Mouse (Mus musculus): Measurements from ENCODE around the gene Ccs. TPM values are rescaled to one million over a fixed set of nuclear protein-coding genes. Genes with fewer than 3 reads are reported as not detected.
A peak's percentile ranks its signal among the peaks of the same experiment; 100 is the strongest.
"Not testable (repeated sequence)": the region's sequence is repeated elsewhere in the genome, so short reads cannot be mapped to it uniquely, and the experiment has no call there.

Gene Ccs
- polyA plus RNA-seq, 1 experiment from 2014 or later = 39.6 TPM

DNA sequence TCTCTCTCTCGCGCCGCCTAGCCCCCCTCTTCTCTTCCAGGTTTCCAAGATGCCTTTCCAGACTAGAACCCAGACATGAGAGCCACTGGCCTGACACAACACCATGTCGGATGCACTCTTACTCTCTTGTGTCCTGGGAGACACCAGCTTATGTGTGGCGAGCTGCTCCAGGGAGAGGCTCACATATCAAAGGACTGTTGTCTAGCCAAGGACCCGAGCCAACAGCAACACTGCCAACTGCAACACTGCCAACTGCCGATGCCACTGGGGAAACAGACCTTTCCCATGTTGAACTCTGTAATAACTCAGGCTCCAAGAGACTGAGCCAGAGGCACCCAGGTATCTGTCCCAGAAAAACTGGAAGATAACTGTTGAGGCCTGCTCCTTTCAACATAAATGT is 10.0 kb downstream of the Ccs start:
- H3K27me3 ChIP-seq = no peaks in the 10 kb centered on the region
- no peak overlapping the region for H3K4me2 ChIP-seq (replicated peaks)
- WGBS = 51% methylated on average over 7 of the region's 7 CpGs
- no peak overlapping the region for H3K4me3 ChIP-seq
- H3K9ac ChIP-seq (replicated peaks) = no peak overlapping the region
- no peak for ATAC-seq (replicated peaks)
- H3K9me3 ChIP-seq = no peaks in the 10 kb centered on the region
- 0 out of 2 replicates have a peak, but pooled peaks cover 4% of the 10 kb centered on the region for H3K4me1 ChIP-seq
- H3K36me3 ChIP-seq = peaks cover 12% of the 10 kb centered on the region
- no peak overlapping the region for H3K27ac ChIP-seq (replicated peaks)

DNA sequence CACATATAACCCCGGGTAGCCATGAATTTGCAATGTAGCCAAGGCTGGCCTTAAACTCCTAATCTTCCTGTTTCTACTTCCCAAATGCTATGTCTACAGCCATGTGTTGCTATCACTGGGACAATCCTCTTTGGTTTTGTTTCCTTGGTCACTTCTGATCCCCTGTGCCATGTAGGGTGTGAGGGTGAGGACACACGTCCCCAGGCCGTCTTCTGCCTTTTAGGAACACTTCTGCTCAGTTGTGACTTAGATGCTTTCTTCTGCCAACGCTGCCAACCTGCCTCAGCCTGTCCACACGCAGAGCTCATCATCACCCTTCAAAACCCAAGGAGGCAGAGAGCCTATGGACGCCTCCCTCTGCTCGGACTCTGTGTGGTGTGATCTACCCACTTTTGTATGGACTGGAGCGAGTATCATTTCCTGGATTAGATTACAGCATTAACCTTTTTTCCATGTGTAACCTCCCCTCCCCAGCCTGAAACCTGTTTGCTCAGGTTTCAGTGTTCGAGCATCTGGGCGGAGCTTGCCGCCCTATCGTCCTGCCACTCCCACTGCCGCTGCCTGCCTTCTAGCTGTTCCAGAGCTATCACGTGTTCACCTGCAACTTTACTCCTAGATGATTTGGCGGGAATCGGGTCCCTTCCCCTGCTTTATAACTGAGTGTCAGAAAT is 10.6 kb downstream of the Ccs start:
- ATAC-seq (replicated peaks) = no peak
- 65% methylated on average over 16 of the region's 16 CpGs for WGBS

DNA sequence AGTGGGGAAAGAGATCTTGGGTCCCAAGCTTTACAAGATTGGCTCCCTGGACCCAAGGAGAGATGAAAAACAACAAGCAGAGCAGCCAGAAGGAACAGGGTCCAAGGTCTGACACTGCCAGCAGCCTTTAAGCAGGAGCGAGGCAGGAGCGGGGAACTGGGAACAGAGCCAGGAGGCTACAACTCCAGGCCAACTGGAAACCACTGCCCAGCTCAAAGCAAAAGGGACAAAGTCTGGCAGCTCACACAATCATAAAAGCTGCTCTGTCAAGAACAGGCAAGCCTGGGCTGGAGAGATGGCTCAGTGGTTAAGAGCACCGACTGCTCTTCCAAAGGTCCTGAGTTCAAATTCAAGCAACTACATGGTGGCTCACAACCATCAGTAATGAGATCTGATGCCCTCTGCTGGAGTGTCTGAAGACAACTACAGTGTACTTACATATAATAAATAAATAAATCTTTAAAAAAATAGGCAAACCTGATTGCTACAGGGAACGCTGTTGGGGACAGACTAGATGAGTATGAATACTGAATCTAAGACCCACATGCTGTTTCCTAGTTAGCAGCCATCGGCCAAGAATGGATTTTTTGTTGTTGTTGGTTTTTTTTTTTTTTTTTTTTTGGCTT is 18.3 kb downstream of the Ccs start:
- Histone ChIP-seq H3K4me3 (no peak overlapping the region), H3K36me3 (peaks cover 12% of the 10 kb centered on the region), H3K4me1 (no peaks in the 10 kb centered on the region), H3K4me2 (replicated peaks) (no peak overlapping the region), H3K27me3 (no peaks in the 10 kb centered on the region), H3K9me3 (no peaks in the 10 kb centered on the region), H3K9ac (replicated peaks) (no peak overlapping the region), H3K27ac (replicated peaks) (no peak overlapping the region)
- WGBS = 60% methylated on average over 5 of the region's 5 CpGs
- ATAC-seq (replicated peaks) = peak; percentile 67; the same call in 1 of the 2 replicates

More for the DNA sequence above, 10.6 kb downstream of the Ccs start:
- Histone ChIP-seq H3K36me3 (peaks cover 12% of the 10 kb centered on the region), H3K4me1 (0 out of 2 replicates have a peak, but pooled peaks cover 4% of the 10 kb centered on the region), H3K9ac (replicated peaks) (no peak overlapping the region), H3K4me2 (replicated peaks) (no peak overlapping the region), H3K9me3 (no peaks in the 10 kb centered on the region), H3K27me3 (no peaks in the 10 kb centered on the region), H3K4me3 (no peak overlapping the region), H3K27ac (replicated peaks) (no peak overlapping the region)

DNA sequence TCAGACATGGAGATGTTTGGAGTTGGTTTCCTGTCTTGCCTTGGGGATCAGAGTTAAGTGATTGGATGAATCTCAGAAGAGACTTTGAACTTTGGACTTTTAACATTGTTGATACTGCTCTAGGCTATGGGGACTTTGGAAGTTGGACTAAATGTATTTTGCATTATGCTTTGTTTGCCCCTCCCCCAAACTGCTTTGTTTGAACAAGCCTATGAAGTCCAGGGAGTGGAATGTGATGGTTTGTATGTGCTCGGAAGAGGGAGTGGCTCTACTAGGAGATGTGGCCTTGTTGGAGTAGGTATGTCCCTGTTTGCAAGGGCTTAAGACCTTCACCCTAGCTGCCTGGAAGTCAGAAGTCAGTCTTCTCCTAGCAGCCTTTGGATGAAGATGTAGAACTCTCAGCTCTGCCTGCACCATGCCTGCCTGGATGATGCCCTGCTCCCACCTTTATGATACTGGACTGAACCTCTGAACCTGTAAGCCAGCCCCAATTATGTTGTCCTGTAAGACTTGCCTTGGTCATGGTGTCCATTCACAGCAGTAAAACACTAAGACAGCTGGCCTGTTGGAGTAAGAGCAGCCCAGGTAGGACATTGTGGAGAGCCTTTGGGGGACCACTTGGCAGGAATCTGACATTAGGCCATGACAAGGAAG is 21.8 kb downstream of the Ccs start:
- Histone ChIP-seq H3K4me3 (no peak overlapping the region), H3K4me2 (replicated peaks) (no peak overlapping the region), H3K9ac (replicated peaks) (no peak overlapping the region), H3K27ac (replicated peaks) (no peak overlapping the region), H3K4me1 (peaks cover under 1% of the 10 kb centered on the region), H3K27me3 (no peaks in the 10 kb centered on the region), H3K36me3 (no peaks in the 10 kb centered on the region), H3K9me3 (no peaks in the 10 kb centered on the region)
- ATAC-seq (replicated peaks) = no peak
- WGBS = 74% methylated on average over 1 of the region's 1 CpGs

DNA sequence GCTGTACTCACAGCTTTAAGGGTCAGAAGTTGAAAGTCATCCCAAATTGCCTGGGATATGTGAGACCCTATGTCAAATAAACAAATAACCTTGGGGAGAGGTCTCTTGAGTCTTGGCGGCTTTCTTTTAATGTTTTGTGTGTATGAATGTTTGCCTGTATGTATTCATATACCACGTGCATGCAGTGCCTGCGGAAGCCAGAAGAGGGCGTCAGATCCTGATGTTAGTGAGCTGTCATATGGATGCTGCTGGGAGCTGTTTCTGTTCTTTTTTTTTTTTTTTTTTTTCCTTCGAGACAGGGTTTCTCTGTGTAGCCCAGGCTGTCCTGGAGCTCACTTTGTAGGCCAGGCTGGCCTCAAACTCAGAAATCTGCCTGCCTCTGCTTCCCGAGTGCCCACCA is 26.1 kb downstream of the Ccs start:
- Histone ChIP-seq H3K9ac (replicated peaks) (no peak overlapping the region), H3K27ac (replicated peaks) (no peak overlapping the region), H3K27me3 (no peaks in the 10 kb centered on the region), H3K4me3 (no peak overlapping the region), H3K4me1 (peaks cover 28% of the 10 kb centered on the region), H3K4me2 (replicated peaks) (no peak overlapping the region), H3K9me3 (no peaks in the 10 kb centered on the region), H3K36me3 (no peaks in the 10 kb centered on the region)
- no peak for ATAC-seq (replicated peaks)
- 83% methylated on average over 6 of the region's 6 CpGs for WGBS

DNA sequence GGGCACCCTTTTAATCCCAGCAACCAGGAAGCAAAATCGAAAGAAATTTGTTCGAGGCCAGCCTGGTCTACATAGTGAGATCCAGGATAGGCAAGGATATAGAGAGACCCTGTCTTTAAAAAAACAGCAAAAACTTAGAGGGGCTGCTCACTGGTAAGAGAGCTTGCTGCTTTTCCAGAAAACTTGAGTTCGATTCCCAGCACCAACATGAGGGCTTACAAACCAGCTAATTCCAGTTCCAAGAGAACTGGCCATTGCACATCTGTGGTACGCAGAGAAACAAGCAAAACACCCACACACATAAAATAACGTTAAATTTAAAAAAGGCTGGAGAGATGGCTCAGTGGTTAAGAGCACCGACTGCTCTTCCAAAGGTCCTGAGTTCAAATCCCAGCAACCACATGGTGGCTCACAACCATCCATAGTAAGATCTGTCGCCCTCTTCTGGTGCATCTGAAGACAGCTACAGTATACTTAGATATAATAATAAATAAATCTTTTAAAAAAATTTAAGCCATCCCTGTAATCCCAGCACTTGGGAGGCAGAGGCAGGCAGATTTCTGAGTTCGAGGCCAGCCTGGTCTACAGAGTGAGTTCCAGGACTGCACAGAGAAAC is 26.7 kb downstream of the Ccs start:
- peaks cover 32% of the 10 kb centered on the region for H3K4me1 ChIP-seq
- H3K27me3 ChIP-seq; ATAC-seq (replicated peaks); H3K9me3 ChIP-seq; H3K36me3 ChIP-seq: not testable (repeated sequence)
- peak overlapping the region; percentile 90 for H3K9ac ChIP-seq (replicated peaks)
- peak overlapping the region; percentile 97 for H3K4me3 ChIP-seq
- H3K4me2 ChIP-seq (replicated peaks) = peak overlapping the region; percentile 87
- 82% methylated on average over 8 of the region's 8 CpGs for WGBS
- peak overlapping the region; percentile 96 for H3K27ac ChIP-seq (replicated peaks)

DNA sequence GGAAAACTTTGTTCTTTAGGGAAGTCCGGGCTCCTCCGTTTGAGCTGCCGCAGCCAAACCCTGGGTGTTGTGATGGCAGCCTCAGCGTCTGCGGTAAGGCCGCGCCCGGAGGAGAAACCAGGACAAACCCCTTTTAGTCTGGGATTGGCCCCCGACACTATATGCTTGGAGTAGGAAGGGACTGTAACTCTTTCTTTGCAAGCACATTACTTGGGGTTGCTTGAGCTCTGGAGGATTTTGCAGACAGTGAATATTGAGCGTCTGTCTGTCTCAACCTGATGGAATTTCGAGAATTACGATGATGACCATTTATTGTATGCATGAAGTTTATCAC is 27.3 kb downstream of the Ccs start:
- Histone ChIP-seq H3K4me2 (replicated peaks) (peak overlapping the region; percentile 87), H3K4me3 (peak overlapping the region; percentile 97), H3K4me1 (peaks cover 32% of the 10 kb centered on the region), H3K27me3 (no peaks in the 10 kb centered on the region), H3K36me3 (no peaks in the 10 kb centered on the region), H3K9ac (replicated peaks) (peak overlapping the region; percentile 90), H3K9me3 (no peaks in the 10 kb centered on the region), H3K27ac (replicated peaks) (peak overlapping the region; percentile 96)
- ATAC-seq (replicated peaks) = peak; percentile 44; the same call in 1 of the 2 replicates
- WGBS = 5% methylated on average over 12 of the region's 12 CpGs

DNA sequence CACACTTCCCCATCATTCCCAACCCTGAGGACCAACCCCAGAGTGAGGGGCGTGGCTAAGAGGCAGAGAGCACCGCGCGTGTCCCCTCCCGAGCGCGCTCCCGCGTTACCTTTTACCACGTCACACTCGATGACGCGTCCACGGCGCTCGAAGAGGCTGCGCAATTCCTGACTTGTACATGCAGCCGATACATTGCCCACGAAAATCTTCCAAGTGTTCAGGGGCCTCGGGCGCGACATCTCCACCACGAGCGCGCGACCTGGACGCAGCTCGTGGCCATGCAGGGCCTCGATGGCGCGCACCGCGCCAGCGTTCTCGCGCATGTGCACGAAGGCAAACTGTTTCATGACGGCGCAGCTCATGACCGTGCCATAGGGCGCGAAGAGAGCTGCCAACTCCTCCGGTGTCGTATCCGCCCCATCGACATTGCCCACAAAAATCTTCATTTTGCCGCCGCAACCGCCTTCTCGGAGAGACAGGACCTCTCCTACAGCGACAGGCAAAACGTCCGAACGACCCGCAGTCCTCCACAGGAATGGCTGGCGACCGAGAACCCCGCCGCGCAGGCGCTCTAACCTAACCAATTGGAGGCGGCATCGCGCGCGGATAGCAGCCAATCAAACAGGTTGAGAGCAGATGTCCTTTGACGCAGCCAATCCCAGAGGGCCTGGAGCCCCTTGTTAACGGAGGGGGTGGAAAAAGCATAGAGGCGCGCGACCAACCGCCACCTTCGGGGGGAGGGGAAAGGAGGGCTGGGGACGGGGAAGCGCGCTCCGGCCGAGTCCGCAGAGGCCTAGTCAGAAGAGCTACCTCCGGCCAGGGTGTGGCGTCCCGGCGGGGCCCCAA is 27.8 kb downstream of the Ccs start, which contains the start of the genes Gm21992 and Rbm14:
Gm21992 (minus strand) TSS at position 550 of the 846 bp plus-strand sequence.
Rbm14 (minus strand) TSS at position 572 of the 846 bp plus-strand sequence.
- under 1% methylated on average over 83 of the region's 83 CpGs for WGBS
- Histone ChIP-seq H3K4me3 (peak within 1 kb of the TSS; percentile 97), H3K27ac (replicated peaks) (peak within 1 kb of the TSS; percentile 96), H3K36me3 (0 out of 2 replicates have a peak, but pooled peaks cover 3% of the 10 kb centered on the region), H3K9me3 (no peaks in the 10 kb centered on the region), H3K27me3 (no peaks in the 10 kb centered on the region), H3K9ac (replicated peaks) (peak within 1 kb of the TSS; percentile 90), H3K4me2 (replicated peaks) (peak within 1 kb of the TSS; percentile 87), H3K4me1 (peaks cover 32% of the 10 kb centered on the region)
- peak; percentile 99 for ATAC-seq (replicated peaks)

DNA sequence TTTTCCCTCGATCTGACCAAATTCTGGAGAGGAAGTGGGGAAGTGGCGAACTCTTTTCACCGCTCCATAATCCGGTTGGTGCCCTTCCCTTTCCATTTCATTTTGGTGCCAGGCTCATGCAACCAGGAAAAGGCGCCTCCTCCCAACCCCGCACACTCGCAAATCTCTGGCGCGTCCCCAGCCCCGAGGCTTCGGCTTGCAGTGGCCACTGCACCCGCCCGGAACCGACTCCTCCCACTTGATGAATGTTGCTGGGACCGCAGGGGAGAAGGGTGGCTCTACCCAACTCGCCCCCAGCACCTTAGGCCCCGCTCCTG is 28.4 kb downstream of the Ccs start:
- peaks cover 32% of the 10 kb centered on the region for H3K4me1 ChIP-seq
- ATAC-seq (replicated peaks) = no peak
- WGBS = 0% methylated on average over 16 of the region's 17 CpGs

DNA sequence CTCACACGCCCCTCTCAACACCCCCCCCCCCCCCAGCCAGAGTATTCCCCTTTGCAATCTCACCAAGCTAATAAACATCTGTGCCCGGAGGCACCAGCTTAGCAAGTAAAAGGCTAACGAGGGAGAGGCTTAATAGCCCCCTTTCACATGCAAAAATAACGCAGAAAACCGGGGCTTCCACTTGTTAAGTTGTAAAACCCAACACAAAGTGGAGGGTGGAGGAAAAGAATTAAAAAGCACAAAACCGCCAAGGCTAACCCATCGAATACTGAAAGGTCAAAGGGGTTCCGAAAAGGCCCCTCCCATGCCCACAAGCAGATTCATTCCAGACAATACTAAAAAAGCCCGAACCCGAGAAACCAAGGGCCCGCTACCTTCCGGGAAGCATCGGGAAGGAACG is 28.8 kb downstream of the Ccs start:
- H3K4me2 ChIP-seq (replicated peaks) = peak overlapping the region; percentile 87
- peak overlapping the region; percentile 97 for H3K4me3 ChIP-seq
- H3K36me3 ChIP-seq = 0 out of 2 replicates have a peak, but pooled peaks cover 3% of the 10 kb centered on the region
- peak overlapping the region; percentile 64 for H3K9ac ChIP-seq (replicated peaks)
- H3K9me3 ChIP-seq = no peaks in the 10 kb centered on the region
- peak overlapping the region; percentile 96 for H3K27ac ChIP-seq (replicated peaks)
- no peak for ATAC-seq (replicated peaks)
- peaks cover 32% of the 10 kb centered on the region for H3K4me1 ChIP-seq
- WGBS = under 1% methylated on average over 14 of the region's 14 CpGs
- H3K27me3 ChIP-seq = no peaks in the 10 kb centered on the region

More for the DNA sequence above, 28.4 kb downstream of the Ccs start:
- Histone ChIP-seq H3K36me3 (0 out of 2 replicates have a peak, but pooled peaks cover 3% of the 10 kb centered on the region), H3K4me2 (replicated peaks) (peak overlapping the region; percentile 87), H3K27ac (replicated peaks) (peak overlapping the region; percentile 96), H3K4me3 (peak overlapping the region; percentile 97), H3K27me3 (no peaks in the 10 kb centered on the region), H3K9me3 (no peaks in the 10 kb centered on the region), H3K9ac (replicated peaks) (peak overlapping the region; percentile 64)

DNA sequence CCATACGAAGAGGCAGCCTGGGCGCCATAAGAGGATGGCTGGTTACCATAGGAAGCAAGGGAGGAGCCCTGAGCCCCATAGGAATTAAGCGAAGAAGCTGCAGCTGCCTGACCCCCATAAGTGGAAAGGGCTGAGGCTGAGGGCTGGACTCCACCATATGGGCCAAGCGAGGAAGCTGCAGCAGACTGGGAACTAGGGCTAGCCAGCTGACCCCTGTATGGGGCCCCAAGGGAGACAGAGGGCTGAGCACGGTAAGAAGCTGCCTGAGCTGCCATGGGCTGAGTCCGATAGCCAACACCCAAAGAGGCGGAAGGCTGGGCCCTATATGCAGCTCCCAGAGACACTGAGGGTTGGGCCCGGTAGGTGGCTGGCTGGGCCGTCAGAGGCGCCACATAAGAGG is 35.8 kb downstream of the Ccs start:
- H3K27ac ChIP-seq (replicated peaks) = no peak overlapping the region
- H3K9me3 ChIP-seq = no peaks in the 10 kb centered on the region
- ATAC-seq (replicated peaks) = 0 out of 2 replicates have a peak, but pooled peaks have one; percentile 16
- H3K4me2 ChIP-seq (replicated peaks) = no peak overlapping the region
- peaks cover 49% of the 10 kb centered on the region for H3K36me3 ChIP-seq
- H3K9ac ChIP-seq (replicated peaks) = no peak overlapping the region
- 86% methylated on average over 10 of the region's 10 CpGs for WGBS
- H3K4me1 ChIP-seq = peaks cover 7% of the 10 kb centered on the region
- no peaks in the 10 kb centered on the region for H3K27me3 ChIP-seq
- no peak overlapping the region for H3K4me3 ChIP-seq

Measured in forebrain, embryonic 15.5 days (tissue).